Mouse (Mus musculus): Measurements from ENCODE around the gene Bckdha. TPM values are rescaled to one million over a fixed set of nuclear protein-coding genes. Genes with fewer than 3 reads are reported as not detected.

Gene Bckdha
- total RNA-seq, 2 experiments from 2014 or later, result 232 to 288 TPM

DNA sequence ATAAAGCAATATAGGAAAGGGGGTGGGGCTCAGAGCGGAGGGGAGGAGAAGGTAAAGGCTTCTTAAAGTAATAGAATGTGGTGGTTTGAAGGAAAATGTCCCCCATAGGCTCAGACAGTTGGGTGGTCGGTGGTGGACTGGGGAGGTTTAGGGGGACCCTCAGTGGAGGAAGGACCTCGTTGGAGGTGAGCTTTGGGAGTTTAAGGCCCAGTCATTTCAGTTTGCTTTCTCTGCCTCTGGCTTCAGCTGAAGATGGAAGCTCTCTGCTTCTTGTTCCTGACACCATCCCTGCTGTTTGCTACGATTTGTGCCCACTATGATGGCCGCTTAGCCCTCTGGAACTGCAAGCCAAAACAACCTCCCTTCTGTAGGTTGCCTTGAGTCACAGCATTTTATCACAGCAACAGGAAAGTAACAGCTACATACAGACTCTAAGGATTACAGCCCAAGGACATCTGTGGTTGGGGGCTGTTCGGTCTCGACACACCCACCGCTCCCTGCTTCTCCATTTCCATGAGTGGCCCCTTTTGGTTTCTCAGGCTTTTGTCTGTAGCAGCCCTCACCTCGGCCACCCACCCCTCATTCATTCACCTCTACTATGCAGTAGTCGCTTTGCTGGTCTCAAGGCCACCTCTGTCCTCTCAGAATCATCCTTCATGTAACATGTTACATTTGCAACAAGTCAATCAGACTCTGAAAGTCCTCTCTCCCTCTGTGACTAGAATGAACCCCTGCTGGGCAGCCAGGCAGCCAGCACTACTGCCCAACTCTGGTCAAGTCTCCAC, 41.2 kb downstream of the Bckdha start:
- peak in 1 of 2 experiments; percentile 16 for DNase-seq (ENCODE audit: low spot score in 2 of 2)

DNA sequence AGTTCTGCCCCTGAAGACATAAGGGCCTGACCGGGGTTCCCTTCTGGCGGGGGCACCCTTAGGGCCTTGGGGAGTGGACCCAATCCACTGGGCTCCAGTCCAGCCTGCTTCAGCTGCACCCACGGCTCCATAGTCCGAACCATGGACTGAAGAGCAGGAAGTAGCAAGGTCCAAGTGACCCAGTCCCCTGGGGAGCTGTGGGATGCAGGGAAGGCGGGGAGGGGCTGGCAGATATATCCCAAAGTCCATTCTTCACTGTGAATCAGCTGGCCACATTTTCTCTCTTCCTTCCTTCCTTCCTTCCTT, 43.1 kb downstream of the Bckdha start, which contains the start of gene Erich4:
Gene Erich4 (minus strand): TSS at position 187 of the 306 bp plus-strand sequence.
- peak in 1 of 2 experiments; percentile 12 for DNase-seq (ENCODE audit: low spot score in 2 of 2)

DNA sequence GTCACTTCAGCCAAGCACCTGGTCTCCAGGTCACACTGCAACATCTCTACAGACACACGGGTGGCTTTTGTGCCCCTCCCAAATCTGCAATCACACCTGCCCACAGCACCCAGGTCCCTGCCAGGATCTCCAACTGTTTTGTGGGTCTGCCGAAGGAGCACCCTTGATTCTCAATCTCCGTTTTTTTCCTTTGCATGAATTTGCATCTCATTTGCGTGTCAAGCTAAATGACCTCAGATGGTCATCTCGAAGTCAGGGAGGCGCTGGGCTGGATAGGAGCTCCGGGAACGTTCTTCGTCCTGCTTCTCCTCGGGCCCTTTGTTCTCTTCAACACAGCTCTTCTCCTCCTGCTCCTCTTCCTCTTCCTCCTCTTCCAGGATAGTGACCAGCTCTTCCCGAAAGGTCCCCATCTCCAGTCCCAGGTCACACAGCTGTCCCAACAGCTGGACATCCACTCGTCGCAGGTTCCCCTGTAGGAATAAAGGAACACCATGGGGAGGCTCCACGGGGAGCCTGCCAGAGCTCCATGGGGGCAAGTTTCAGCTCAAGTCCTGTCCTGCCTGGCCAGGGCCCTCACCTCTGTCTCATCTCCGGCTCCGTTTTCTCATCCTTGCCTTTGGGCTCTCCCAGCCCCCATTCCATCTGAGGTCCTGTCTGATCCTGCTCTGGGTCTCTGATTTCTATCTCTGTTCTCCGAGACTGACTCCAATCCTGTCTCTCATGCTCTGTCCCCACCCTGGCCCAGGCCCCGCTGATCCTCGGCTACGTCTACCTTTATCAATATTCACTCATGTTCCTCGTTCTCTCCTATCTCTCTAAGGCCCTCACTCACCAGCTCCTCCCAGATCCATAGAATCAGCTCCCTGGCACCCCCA, 43.7 kb downstream of the Bckdha start:
- no peak for DNase-seq (ENCODE audit: low spot score in 2 of 2)

DNA sequence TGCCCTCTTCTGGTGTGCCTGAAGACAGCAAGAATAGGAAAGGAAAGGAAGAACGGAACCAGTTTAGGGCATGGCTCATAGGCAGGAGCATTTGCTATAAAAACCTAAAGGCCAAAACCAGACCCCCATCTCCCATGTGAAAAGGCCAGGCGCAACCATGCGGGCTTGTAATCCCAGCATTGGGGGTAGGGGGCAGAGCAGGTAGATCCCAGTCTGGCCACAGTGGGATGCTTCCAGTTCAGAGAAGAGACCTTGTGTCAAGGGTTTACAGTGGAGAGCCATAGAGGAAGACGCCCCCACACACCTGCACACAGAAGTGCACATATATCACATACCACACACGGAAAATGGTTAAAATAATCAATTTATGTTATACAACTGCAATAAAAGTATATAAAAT, 44.7 kb downstream of the Bckdha start:
- DNase-seq (ENCODE audit: low spot score in 2 of 2), result no peak

DNA sequence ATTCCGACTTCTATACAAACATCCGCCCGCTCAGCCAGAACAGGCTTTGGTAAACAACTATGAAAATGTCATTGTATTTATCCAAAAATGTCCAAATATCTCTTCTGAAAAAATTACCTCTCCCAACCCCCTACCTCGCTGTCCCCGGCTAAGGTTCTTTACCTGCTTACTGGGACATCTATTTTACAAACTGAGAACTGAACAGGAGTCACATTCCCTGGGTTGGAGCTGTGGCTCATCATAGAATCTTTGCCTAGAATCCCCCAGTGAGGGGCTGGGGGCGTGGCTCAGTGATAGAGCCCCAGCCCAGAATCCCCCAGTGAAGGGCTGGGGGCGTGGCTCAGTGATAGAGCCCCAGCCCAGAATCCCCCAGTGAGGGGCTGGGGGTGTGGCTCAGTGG, 47.3 kb downstream of the Bckdha start:
- DNase-seq (ENCODE audit: low spot score in 2 of 2), result no peak

DNA sequence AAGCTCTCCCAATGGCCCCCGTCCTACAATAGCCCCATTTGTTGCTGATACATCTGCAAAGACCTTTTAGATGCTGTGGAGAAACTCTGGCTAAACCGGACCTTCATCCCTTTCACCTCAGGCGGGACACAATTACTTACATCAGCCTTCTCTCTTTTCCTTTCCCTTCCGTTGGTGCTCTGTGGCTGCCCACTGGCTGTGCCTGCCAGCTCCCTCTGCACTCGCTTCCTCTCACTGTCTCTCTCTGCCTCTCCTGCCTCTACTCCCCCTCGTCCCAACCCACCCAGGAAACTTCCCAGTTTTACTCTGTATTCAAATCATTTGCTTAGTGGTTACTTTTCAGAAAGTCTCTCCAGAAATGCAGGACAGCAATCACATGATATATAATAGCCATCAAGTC, 48.7 kb downstream of the Bckdha start:
- no peak for DNase-seq (ENCODE audit: low spot score in 2 of 2)

DNA sequence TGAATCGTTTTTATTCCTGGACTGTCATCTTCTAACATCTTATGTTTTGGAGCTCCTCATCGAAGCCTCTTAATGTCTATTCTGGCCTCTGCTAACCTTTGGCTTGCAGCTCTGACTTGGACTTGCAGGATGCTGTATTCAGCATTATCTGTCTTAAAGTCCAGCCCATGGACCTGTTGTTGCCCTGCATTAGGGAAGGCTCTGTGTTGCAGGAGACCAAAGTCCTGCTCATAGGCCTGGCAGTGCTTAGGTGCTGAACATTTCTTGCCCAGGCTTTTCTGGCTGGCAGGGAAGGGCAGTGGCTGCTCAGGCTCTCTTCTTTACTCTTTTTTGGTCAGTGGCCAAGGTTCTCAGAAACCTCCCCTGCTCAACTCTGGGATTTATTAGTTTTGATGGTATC, 51.6 kb downstream of the Bckdha start:
- no peak for DNase-seq (ENCODE audit: low spot score in 2 of 2)

DNA sequence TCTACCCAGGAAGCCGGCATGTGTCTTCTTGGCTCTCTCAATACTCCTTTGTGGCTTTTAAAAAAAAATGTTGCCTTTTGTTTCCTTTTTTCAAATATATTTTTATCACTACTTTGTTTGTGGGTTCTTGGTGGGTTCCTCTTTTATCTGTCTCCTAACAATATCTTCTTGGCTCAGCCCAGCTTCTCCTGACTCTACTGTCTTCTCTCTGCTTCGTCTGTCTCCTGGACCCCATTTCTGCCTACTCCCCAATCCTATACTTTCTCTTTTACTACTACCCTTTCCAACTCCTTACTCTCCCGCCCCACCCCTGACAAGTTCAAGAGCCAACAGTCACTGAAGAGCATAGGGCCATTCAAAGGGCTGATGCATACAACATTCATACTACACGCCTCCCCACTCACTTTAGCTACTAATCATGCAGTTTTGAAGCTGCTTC, 52.1 kb downstream of the Bckdha start:
- DNase-seq (ENCODE audit: low spot score in 2 of 2), result no peak

DNA sequence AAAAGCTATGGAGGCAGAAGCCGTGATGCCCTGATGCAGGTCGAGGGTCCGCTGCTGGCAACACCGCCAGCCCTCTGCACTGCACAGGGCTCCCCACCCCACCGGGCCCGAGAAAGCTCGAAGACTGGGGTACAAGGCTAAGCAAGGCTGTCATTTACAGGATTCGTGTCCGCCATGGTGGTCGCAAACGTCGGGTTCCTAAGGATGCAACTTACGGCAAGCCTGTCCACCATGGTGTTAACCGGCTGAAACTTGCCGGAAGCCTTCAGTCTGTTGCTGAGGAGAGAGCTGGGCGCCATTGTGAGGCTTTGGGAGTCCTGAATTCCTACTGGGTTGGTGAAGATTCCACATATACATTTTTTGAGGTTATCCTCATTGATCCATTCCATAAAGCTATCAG, 57.4 kb downstream of the Bckdha start:
- DNase-seq (ENCODE audit: low spot score in 2 of 2), result no peak

DNA sequence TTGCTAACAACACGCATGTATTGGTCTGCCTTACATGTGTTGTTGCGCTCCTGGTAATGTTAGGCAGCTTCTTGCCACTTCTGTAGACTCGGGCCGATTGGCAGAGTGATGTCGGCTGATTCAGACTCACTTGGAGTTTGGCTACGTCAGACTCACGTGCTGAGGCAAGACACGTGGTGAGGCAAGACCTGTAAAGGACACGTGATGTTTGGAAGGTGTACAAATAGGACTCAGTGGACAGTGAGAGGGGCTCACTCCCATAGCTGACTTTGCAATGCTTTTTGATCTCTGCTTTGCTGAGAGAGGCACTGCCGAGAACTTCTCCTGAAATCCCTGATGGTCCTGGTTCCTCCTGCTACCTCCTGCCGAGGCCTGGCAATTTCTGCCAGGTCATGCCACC, 58.1 kb downstream of the Bckdha start:
- DNase-seq (ENCODE audit: low spot score in 2 of 2), result no peak

DNA sequence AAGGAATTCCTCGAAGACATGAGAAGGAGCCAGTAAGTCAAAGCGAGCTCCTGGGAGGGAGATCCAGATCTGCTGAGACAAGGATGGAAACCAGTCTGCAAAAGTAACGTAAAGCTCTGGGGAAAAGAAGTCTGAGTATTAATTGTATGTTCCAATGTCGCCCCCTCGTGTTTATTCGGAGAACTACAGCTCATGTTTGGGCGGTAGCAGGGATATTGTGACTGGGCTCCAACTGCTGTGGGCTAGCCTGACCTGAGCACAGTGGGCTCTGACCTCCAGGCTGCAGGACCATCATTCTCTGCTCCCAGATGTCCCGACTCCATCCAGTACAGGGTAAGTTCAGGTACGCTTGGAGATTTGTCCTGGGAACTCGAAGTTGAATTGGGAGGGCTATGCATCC, 59.1 kb downstream of the Bckdha start:
- DNase-seq (ENCODE audit: low spot score in 2 of 2), result peak; percentile 57 to 68

DNA sequence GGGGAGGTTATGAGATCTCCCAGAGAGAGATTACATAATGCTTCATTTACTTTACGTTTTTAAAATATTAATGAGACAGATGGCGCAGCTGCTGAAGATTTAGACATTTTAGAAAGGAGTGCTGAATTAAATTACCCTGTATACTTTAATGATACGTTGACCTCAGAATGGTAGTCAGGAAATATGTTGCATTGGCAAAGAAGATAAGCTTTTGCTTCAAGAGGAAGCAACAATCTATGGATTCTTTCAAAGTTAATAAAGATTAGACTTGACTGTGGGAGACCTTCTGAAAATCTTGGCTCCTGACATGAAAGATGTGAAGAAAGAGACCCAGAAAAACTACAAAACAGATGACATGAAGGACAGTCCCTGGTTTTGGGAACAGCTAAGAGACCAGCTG, 64.9 kb downstream of the Bckdha start:
- DNase-seq (ENCODE audit: low spot score in 2 of 2), result no peak

DNA sequence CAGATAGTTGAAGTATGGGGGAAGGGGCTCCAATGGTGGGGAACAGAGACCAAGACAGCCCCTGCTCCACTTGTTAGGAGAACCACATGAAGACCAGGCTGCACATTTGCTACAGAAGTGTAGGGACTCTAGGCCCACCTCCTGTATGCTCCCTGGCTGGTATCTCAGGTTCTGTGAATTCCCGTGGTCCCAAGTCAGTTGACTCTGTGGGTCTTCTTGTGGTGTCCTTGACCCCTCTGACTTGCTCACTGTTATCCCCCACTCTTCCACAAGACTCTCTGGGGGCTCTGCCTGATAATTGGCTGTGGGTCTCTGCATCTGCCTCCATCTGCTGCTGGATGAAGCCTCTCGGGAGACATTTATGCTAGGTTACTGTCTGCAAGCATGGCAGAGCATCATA, 67.6 kb downstream of the Bckdha start:
- DNase-seq (ENCODE audit: low spot score in 2 of 2), result no peak

DNA sequence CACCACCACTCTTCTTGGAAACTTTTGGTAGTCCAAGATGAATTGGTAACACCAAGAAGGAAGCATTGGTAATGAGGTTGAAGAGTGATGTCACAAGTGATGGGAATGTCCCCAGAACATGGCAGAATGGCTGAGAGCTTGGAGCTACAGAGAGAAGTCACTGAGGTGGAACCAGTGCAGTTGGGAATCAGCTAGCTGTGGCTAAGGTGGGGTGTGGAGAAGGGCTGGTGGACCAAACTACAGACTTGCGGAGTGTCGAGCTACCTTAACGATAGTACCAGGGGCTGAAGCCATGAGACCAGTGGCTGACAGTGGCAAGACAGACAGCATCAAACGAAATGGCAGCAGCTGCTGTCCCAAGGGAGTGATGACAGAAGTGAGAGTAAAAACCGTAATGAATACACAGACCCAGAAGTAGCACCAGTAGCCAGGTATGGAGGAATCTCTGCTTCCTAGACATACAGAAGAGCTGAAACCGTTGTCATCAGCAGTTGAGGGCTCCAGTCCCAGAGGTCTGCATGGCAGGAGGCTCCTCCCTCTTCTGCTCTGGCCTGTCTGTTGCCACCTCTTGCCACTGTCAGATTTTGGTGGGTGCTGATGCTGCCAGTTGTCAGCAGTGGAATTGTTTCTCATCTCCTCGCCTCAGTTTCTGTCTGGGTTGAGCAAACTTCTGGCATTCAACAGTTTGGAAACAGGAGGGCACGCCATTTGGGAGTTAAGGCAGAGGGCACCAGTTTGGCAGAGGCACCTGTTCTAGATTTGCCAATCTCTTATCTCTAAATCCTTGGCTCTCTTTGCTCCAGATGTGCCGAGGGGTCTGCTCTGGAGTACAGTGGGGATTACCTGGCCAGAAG, 73.2 kb downstream of the Bckdha start:
- no peak for DNase-seq (ENCODE audit: low spot score in 2 of 2)

DNA sequence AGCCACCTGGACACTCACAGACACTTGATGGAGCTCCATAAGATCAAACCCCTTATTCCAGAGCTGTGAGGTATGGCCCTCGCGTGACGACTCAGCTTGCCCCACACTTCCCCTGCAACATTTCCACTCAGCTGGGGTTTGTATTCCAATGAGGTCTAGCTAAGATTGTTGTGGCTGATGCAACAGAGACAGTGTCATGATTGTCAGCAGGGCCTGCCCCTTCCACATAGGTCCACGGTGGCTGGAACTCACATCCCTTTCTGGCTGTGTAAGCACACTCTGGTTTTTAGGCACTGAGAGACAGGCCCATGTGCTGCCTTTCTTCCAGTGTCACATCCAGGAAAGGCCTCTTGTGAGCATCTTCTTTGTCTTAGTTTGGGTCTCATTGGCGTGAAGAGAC, 74.1 kb downstream of the Bckdha start:
- DNase-seq (ENCODE audit: low spot score in 2 of 2), result no peak

DNA sequence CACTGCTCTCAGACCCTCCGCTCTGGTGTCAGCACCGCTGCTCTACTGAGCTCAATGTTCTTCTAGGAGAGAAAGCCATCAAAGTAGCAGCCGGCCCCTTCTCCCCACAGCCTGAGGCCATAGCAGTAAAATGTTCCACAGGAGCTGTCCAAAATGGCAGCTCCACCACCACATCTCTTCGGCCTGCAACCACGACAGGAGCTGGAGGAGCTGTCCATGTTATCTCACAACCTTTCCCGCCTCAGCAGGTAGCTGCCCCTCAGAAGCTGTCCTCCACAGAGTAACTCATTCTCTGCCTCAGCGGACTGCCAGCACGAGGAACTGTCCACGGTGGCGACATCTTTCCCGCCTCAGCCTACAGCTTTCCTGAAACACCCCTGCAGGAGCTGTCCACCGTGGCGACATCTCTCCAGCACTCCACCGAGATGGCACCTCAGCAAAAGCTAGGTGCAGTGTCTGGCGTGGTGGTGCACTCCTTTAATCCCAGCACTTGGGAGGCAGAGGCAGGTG, 76.4 kb downstream of the Bckdha start:
- no peak for DNase-seq (ENCODE audit: low spot score in 2 of 2)

Other genes starting within 250 kb of the Bckdha start
- not detected for gene Cxcl17, start 246.1 kb downstream of the Bckdha start, total RNA-seq (2021)
- gene Ceacam1, start 181.4 kb downstream of the Bckdha start, total RNA-seq (2021), result 10 to 100 TPM in 1 of 2 experiments, 1 to 10 TPM in 1; 9.3 to 34.6 TPM
- 1 to 10 TPM; 1.0 to 3.7 TPM for gene Ceacam2, start 119.1 kb downstream of the Bckdha start, total RNA-seq (2021)
- not detected for gene Erich4, start 43.1 kb downstream of the Bckdha start, total RNA-seq (2021)
- 10 to 100 TPM; 24.2 to 30.5 TPM for gene Dmac2, start 39.6 kb downstream of the Bckdha start, total RNA-seq (2021)
- gene B3gnt8, start 32.3 kb downstream of the Bckdha start, total RNA-seq (2021), result 1 to 10 TPM; 2.7 to 2.8 TPM
- 10 to 100 TPM; 38.0 to 49.3 TPM for gene Exosc5, start 183 bp upstream of the Bckdha start, total RNA-seq (2021)
- gene Tmem91, start 16.2 kb upstream of the Bckdha start, total RNA-seq (2021), result not detected
- gene B9d2, start 21.8 kb upstream of the Bckdha start, total RNA-seq (2021), result 10 to 100 TPM; 15.0 to 16.2 TPM
- 10 to 100 TPM; 26.2 to 36.0 TPM for gene Tgfb1, start 28.0 kb upstream of the Bckdha start, total RNA-seq (2021)
- gene Ccdc97, start 60.1 kb upstream of the Bckdha start, total RNA-seq (2021), result 10 to 100 TPM; 52.1 to 53.0 TPM
- 10 to 100 TPM; 83.8 to 94.4 TPM for gene Hnrnpul1, start 95.8 kb upstream of the Bckdha start, total RNA-seq (2021)
- gene Axl, start 129.7 kb upstream of the Bckdha start, total RNA-seq (2021), result 10 to 100 TPM; 41.9 to 66.9 TPM
- 1 to 10 TPM; 3.4 to 4.3 TPM for gene Cyp2s1, start 157.9 kb upstream of the Bckdha start, total RNA-seq (2021)
- 10 to 100 TPM in 1 of 2 experiments, 1 to 10 TPM in 1; 8.3 to 26.8 TPM for gene Cyp2b10, start 238.6 kb upstream of the Bckdha start, total RNA-seq (2021)

Measured in adrenal gland, adult 18-20 months (tissue).